In genomic region chr4:136711985-136712768, GRCm38 (mm10) we compare ENCODE assay signal across 20 mouse cellular contexts.
DNase-seq lines count a peak whose midpoint lies in the region; ATAC-seq and TF ChIP-seq lines count a peak whose summit lies in the region.
"Had no signal": no experiment of that assay in that cellular context is flagged by ENCODE, and none has a peak within 500 bp of the region (broad histone marks: within the 10 kb centered on the region; RNA-seq: fewer than 3 reads in every experiment).

No protein-coding gene starts in this region.

- DNase-seq in limb, embryonic 10.5 days (ENCODE audit: low spot score): no peak
- peak; percentile 72 for DNase-seq in MEL (ENCODE audit: low read depth, low spot score)
- DNase-seq in limb, embryonic 14.5 days (ENCODE audit: low spot score): no peak
- no peak for DNase-seq in heart, adult 8-10 months (ENCODE audit: low spot score)
- no peak for DNase-seq in left cerebral cortex, postnatal 36 days (ENCODE audit: low spot score in 2 of 2)
- DNase-seq in left cerebral cortex, postnatal 14 days (ENCODE audit: low spot score in 2 of 2): no peak
- DNase-seq: adrenal gland, adult 2 months; B cell, adult 2 months; cerebellum, adult 8-10 months; gastrocnemius, postnatal 10 days; heart, postnatal 4 days; kidney, adult 18-20 months; layer of hippocampus, adult 9-11 months; right cerebral cortex, postnatal 4 days had no signal

- intact Hi-C loops in left cerebral cortex, postnatal 36 days (cut with DNase I): no loop called here
- intact Hi-C loops in left cerebral cortex, postnatal 14 days (cut with DNase I): no loop called here

- H3K27ac ChIP-seq in limb, embryonic 12.5 days: no peak overlapping the region; the same call in 1 of the 2 replicates
- no peak overlapping the region for H3K27ac ChIP-seq in limb, embryonic 10.5 days
- H3K27ac ChIP-seq in MEL (ENCODE audit: control insufficient read depth, low read depth, low read length): peak overlapping the region; percentile 78
- H3K27ac ChIP-seq in limb, embryonic 14.5 days (replicated peaks; ENCODE audit: low read depth, low read length): no peak overlapping the region
- H3K27ac ChIP-seq in stomach, embryonic 16.5 days (ENCODE audit: low read length): no peak overlapping the region
- H3K27ac ChIP-seq: forebrain, embryonic 12.5 days had no signal

- H3K4me1 ChIP-seq in limb, embryonic 12.5 days (replicated peaks): peaks cover 32% of the 10 kb centered on the region
- H3K4me1 ChIP-seq in limb, embryonic 10.5 days: peaks cover 70% of the 10 kb centered on the region
- peaks cover 5 to 7% of the 10 kb centered on the region in 2 experiments for H3K4me1 ChIP-seq in MEL (ENCODE audit: control insufficient read depth in 1 of 2, insufficient read depth in 2 of 2, low read length in 2 of 2)
- peaks cover 13% of the 10 kb centered on the region for H3K4me1 ChIP-seq in limb, embryonic 14.5 days (ENCODE audit: control insufficient read depth, insufficient read depth, low read length)
- H3K4me1 ChIP-seq in stomach, embryonic 16.5 days (ENCODE audit: control insufficient read depth, insufficient read depth, low read length): peaks cover 28% of the 10 kb centered on the region

- TF ChIP-seq RAD21 in MEL (IDR thresholded peaks at IDR 0.05; ENCODE audit: low read depth, low read length): no peak

- TF ChIP-seq POLR2A in MEL (IDR thresholded peaks at IDR 0.05; ENCODE audit: control insufficient read depth in 1 of 2, insufficient read depth in 1 of 2, low read depth in 1 of 2, low read length in 2 of 2, poor library complexity in 1 of 2): peak in 1 of 2 experiments; percentile 50; a peak in 1 of 4 replicates
- TF ChIP-seq POLR2A in limb, embryonic 14.5 days (IDR thresholded peaks at IDR 0.05; ENCODE audit: borderline replicate concordance, extremely low read depth, insufficient read depth, insufficient read length): no peak

- H3K79me2 ChIP-seq in MEL (ENCODE audit: control insufficient read depth, insufficient read depth, low read length, poor library complexity): no peaks in the 10 kb centered on the region

- no peaks in the 10 kb centered on the region for H3K27me3 ChIP-seq in limb, embryonic 12.5 days
- peaks cover 10% of the 10 kb centered on the region; the same call in 1 of the 2 replicates for H3K27me3 ChIP-seq in limb, embryonic 10.5 days (ENCODE audit: low read depth, poor library complexity, severe bottlenecking)
- no peaks in the 10 kb centered on the region for H3K27me3 ChIP-seq in MEL (ENCODE audit: control insufficient read depth in 1 of 2, insufficient read depth in 2 of 2, low read length in 2 of 2)
- no peaks in the 10 kb centered on the region for H3K27me3 ChIP-seq in limb, embryonic 14.5 days (ENCODE audit: control insufficient read depth, insufficient read depth, low read length)
- H3K27me3 ChIP-seq in stomach, embryonic 16.5 days (ENCODE audit: control insufficient read depth, insufficient read depth, low read length): no peaks in the 10 kb centered on the region
- H3K27me3 ChIP-seq: forebrain, embryonic 12.5 days; Patski had no signal

- TF ChIP-seq EP300 in MEL (IDR thresholded peaks at IDR 0.05; ENCODE audit: low read depth in 1 of 2, low read length in 2 of 2): peak; percentile 66 to 85

- no peak overlapping the region for H3K4me3 ChIP-seq in limb, embryonic 12.5 days (replicated peaks)
- no peak overlapping the region for H3K4me3 ChIP-seq in limb, embryonic 10.5 days
- H3K4me3 ChIP-seq in MEL (ENCODE audit: control insufficient read depth in 1 of 2, insufficient read depth in 1 of 2, low read depth in 2 of 2, low read length in 2 of 2): peak overlapping the region; percentile 41 to 56
- H3K4me3 ChIP-seq in limb, embryonic 14.5 days (replicated peaks; ENCODE audit: low read length): no peak overlapping the region
- no peak overlapping the region for H3K4me3 ChIP-seq in stomach, embryonic 16.5 days (replicated peaks; ENCODE audit: low read length)
- H3K4me3 ChIP-seq: forebrain, embryonic 12.5 days; myocyte had no signal

- no peak for TF ChIP-seq CTCF in MEL (IDR thresholded peaks at IDR 0.05 in 2 of 3, conservative IDR thresholded peaks at IDR 0.05 in 1 of 3; ENCODE audit: control insufficient read depth in 1 of 3, insufficient read depth in 1 of 3, low read depth in 2 of 3, low read length in 3 of 3, poor library complexity in 1 of 3, severe bottlenecking in 1 of 3)

- no peak overlapping the region for H3K9ac ChIP-seq in limb, embryonic 12.5 days (replicated peaks)
- H3K9ac ChIP-seq in MEL (ENCODE audit: control insufficient read depth, low read depth, low read length, poor library complexity, severe bottlenecking): peak overlapping the region; percentile 64
- H3K9ac ChIP-seq in limb, embryonic 14.5 days (ENCODE audit: low read depth, low read length, severe bottlenecking): no peak overlapping the region
- H3K9ac ChIP-seq in stomach, embryonic 16.5 days (ENCODE audit: low read length): no peak overlapping the region
- H3K9ac ChIP-seq: forebrain, embryonic 12.5 days had no signal

- peak overlapping the region; percentile 3 for H3K4me2 ChIP-seq in limb, embryonic 12.5 days
- H3K4me2 ChIP-seq in limb, embryonic 14.5 days (replicated peaks; ENCODE audit: low read depth, low read length, severe bottlenecking): 0 out of 2 replicates have a peak overlapping the region, but pooled peaks have one; percentile 4
- no peak overlapping the region for H3K4me2 ChIP-seq in stomach, embryonic 16.5 days (ENCODE audit: low read depth, low read length)
- H3K4me2 ChIP-seq: forebrain, embryonic 12.5 days; heart, embryonic 11.5 days had no signal

- H3K36me3 ChIP-seq in limb, embryonic 12.5 days: no peaks in the 10 kb centered on the region
- no peaks in the 10 kb centered on the region; the same call in 1 of the 2 replicates for H3K36me3 ChIP-seq in limb, embryonic 10.5 days
- peaks cover 0 to 2% of the 10 kb centered on the region in 2 experiments; a peak in 1 of 4 replicates for H3K36me3 ChIP-seq in MEL (ENCODE audit: control insufficient read depth in 1 of 2, insufficient read depth in 2 of 2, low read length in 2 of 2)
- no peaks in the 10 kb centered on the region; the same call in 1 of the 2 replicates for H3K36me3 ChIP-seq in limb, embryonic 14.5 days (ENCODE audit: control insufficient read depth, insufficient read depth, low read length)
- no peaks in the 10 kb centered on the region for H3K36me3 ChIP-seq in stomach, embryonic 16.5 days (ENCODE audit: control insufficient read depth, insufficient read depth, low read length)
- H3K36me3 ChIP-seq: forebrain, embryonic 12.5 days had no signal

- WGBS in limb, embryonic 12.5 days: 33% methylated on average over 20 of the region's 20 CpGs
- WGBS in limb, embryonic 10.5 days: 55% methylated on average over 20 of the region's 20 CpGs
- 40% methylated on average over 20 of the region's 20 CpGs for WGBS in limb, embryonic 14.5 days
- 34% methylated on average over 20 of the region's 20 CpGs for WGBS in stomach, embryonic 16.5 days

- ATAC-seq in limb, embryonic 12.5 days (ENCODE audit: insufficient number of reproducible peaks, insufficient read depth, low FRiP score, low TSS enrichment, low read depth): no peak
- ATAC-seq in limb, embryonic 14.5 days (ENCODE audit: low FRiP score, low read depth): no peak
- 0 out of 2 replicates have a peak, but pooled peaks have one; percentile 19 for ATAC-seq in stomach, embryonic 16.5 days (ENCODE audit: insufficient read depth, low FRiP score)
- ATAC-seq: Patski had no signal

- H3K9me3 ChIP-seq in limb, embryonic 12.5 days: no peaks in the 10 kb centered on the region
- no peaks in the 10 kb centered on the region for H3K9me3 ChIP-seq in limb, embryonic 10.5 days (replicated peaks)
- H3K9me3 ChIP-seq in MEL (replicated peaks; ENCODE audit: insufficient read depth, low read length): no peaks in the 10 kb centered on the region
- H3K9me3 ChIP-seq in limb, embryonic 14.5 days (ENCODE audit: control insufficient read depth, low read length): no peaks in the 10 kb centered on the region
- no peaks in the 10 kb centered on the region for H3K9me3 ChIP-seq in stomach, embryonic 16.5 days (replicated peaks; ENCODE audit: control insufficient read depth, low read length)
- H3K9me3 ChIP-seq: forebrain, embryonic 12.5 days had no signal

TF ChIP-seq in MEL, 35 proteins besides CTCF, POLR2A, EP300 and RAD21 (continues in another document):
- no peak for TF ChIP-seq ZC3H11A (IDR thresholded peaks at IDR 0.05; ENCODE audit: low read depth, low read length)
- TF ChIP-seq KAT2A (conservative IDR thresholded peaks at IDR 0.05; ENCODE audit: low read depth, low read length): no peak
- TF ChIP-seq POLR2AphosphoS2 (IDR thresholded peaks at IDR 0.05; ENCODE audit: low read length): no peak
- TF ChIP-seq TAL1 (IDR thresholded peaks at IDR 0.05; ENCODE audit: low read length): no peak
- no peak for TF ChIP-seq HCFC1 (IDR thresholded peaks at IDR 0.05; ENCODE audit: low read depth, low read length)
- no peak for TF ChIP-seq JUND (IDR thresholded peaks at IDR 0.05; ENCODE audit: low read depth, low read length)
- no peak for TF ChIP-seq GABPA (IDR thresholded peaks at IDR 0.05; ENCODE audit: low read depth, low read length)
- peak; percentile 97 for TF ChIP-seq BHLHE40 (IDR thresholded peaks at IDR 0.05; ENCODE audit: borderline replicate concordance, low read depth, low read length)
- TF ChIP-seq TCF12 (IDR thresholded peaks at IDR 0.05; ENCODE audit: low read depth, low read length): peak; percentile 56
- TF ChIP-seq NRF1 (IDR thresholded peaks at IDR 0.05; ENCODE audit: insufficient read depth, low read depth, low read length, poor library complexity, severe bottlenecking): no peak
- peak; percentile 73; the same call in 1 of the 2 replicates for TF ChIP-seq RCOR1 (IDR thresholded peaks at IDR 0.05; ENCODE audit: low read depth, low read length)
- TF ChIP-seq MXI1 (IDR thresholded peaks at IDR 0.05; ENCODE audit: low read depth, low read length): peak; percentile 48; the same call in 1 of the 2 replicates
- TF ChIP-seq MYC (IDR thresholded peaks at IDR 0.05; ENCODE audit: low read depth, low read length): no peak
- TF ChIP-seq MAX (IDR thresholded peaks at IDR 0.05; ENCODE audit: low read length): no peak
- peak; percentile 87 for TF ChIP-seq GATA1 (IDR thresholded peaks at IDR 0.05; ENCODE audit: low read depth, low read length)
- TF ChIP-seq E2F4 (IDR thresholded peaks at IDR 0.05; ENCODE audit: borderline replicate concordance, low read depth, low read length): no peak
- peak; percentile 46 for TF ChIP-seq NELFE (IDR thresholded peaks at IDR 0.05; ENCODE audit: low read depth, low read length)
- no peak for TF ChIP-seq CHD1 (IDR thresholded peaks at IDR 0.05; ENCODE audit: low read depth, low read length)
- no peak for TF ChIP-seq ZKSCAN1 (IDR thresholded peaks at IDR 0.05; ENCODE audit: low read depth, low read length)
- no peak for TF ChIP-seq POLR2AphosphoS5 (IDR thresholded peaks at IDR 0.05; ENCODE audit: borderline replicate concordance, low read depth, low read length)
- TF ChIP-seq SIN3A (IDR thresholded peaks at IDR 0.05; ENCODE audit: low read length): peak; percentile 71; the same call in 1 of the 2 replicates
- no peak for TF ChIP-seq SMC3 (IDR thresholded peaks at IDR 0.05; ENCODE audit: low read depth, low read length)
- TF ChIP-seq MYB (IDR thresholded peaks at IDR 0.05; ENCODE audit: low read depth, low read length): peak; percentile 84

Comparison
In these comparisons a context has a peak if more than half of its experiments do, and no peak if none do; other contexts are left out.
1. H3K4me3 ChIP-seq: peak in MEL (2 of 2); none in limb, embryonic 12.5 days (single experiment), limb, embryonic 10.5 days (single experiment), limb, embryonic 14.5 days (single experiment) and stomach, embryonic 16.5 days (single experiment).